Mouse (Mus musculus) spleen, postnatal 14 days (tissue): ENCODE results near the gene Nup54.

Experiments
- DNase-seq, 2 experiments: peaks; one replicate each; pipeline ENCODE4 v3.0.0; 2021 to 2022; ENCODE audit warnings: low spot score in 2 of 2

Gene Nup54

GRCm38 (mm10) chr5:92413271-92413981 lies 21.6 kb downstream of the Nup54 start:
- no peak for DNase-seq

- DNase-seq = no peak
Observed at GRCm38 (mm10) chr5:92411461-92412140, 23.4 kb downstream of the Nup54 start.

GRCm38 (mm10) chr5:92410486-92410885 lies 24.5 kb downstream of the Nup54 start:
- no peak for DNase-seq

GRCm38 (mm10) chr5:92409361-92410155 lies 25.5 kb downstream of the Nup54 start:
- no peak for DNase-seq

- no peak for DNase-seq
Observed at GRCm38 (mm10) chr5:92404400-92404678, 30.7 kb downstream of the Nup54 start.

- DNase-seq = no peak
Observed at GRCm38 (mm10) chr5:92403562-92404399, 31.2 kb downstream of the Nup54 start.

- no peak for DNase-seq
Observed at GRCm38 (mm10) chr5:92402816-92403215, 32.2 kb downstream of the Nup54 start.

- DNase-seq = peak; percentile 53 to 73
Observed at GRCm38 (mm10) chr5:92398153-92398552, 36.9 kb downstream of the Nup54 start.

GRCm38 (mm10) chr5:92396476-92396875 lies 38.5 kb downstream of the Nup54 start:
- DNase-seq = no peak

- DNase-seq = no peak
Observed at GRCm38 (mm10) chr5:92395764-92396163, 39.3 kb downstream of the Nup54 start.

- no peak for DNase-seq
Observed at GRCm38 (mm10) chr5:92393863-92394262, 41.2 kb downstream of the Nup54 start.

GRCm38 (mm10) chr5:92392542-92392941 lies 42.5 kb downstream of the Nup54 start:
- no peak for DNase-seq

GRCm38 (mm10) chr5:92390615-92391014 lies 44.4 kb downstream of the Nup54 start:
- DNase-seq = no peak

- DNase-seq = no peak
Observed at GRCm38 (mm10) chr5:92389977-92390376, 45.0 kb downstream of the Nup54 start.

- DNase-seq = no peak
Observed at GRCm38 (mm10) chr5:92387433-92387832, 47.6 kb downstream of the Nup54 start.

GRCm38 (mm10) chr5:92386643-92387042 lies 48.4 kb downstream of the Nup54 start:
- no peak for DNase-seq

- DNase-seq = no peak
Observed at GRCm38 (mm10) chr5:92386102-92386501, 48.9 kb downstream of the Nup54 start.

GRCm38 (mm10) chr5:92384855-92385254 lies 50.2 kb downstream of the Nup54 start:
- DNase-seq = no peak

GRCm38 (mm10) chr5:92383747-92384146 lies 51.3 kb downstream of the Nup54 start:
- no peak for DNase-seq

GRCm38 (mm10) chr5:92382349-92382679 lies 52.7 kb downstream of the Nup54 start:
- no peak for DNase-seq

- DNase-seq = peak; percentile 35 to 67
Observed at GRCm38 (mm10) chr5:92381550-92382348, 53.3 kb downstream of the Nup54 start.
